Mouse (Mus musculus): ENCODE measurements at regions not wholly inside any gene's neighbourhood (a gene's known extent, or its start where the extent isn't known, plus 50 kb on each side); places are given as distances from the start of the nearest gene placed in this dataset.

GRCm38 (mm10) chr8:89849416-89850208, 498.5 kb downstream of the Tox3 start:
- Histone ChIP-seq H3K4me3 (ENCODE audit: extremely low read depth, insufficient read depth, insufficient read length) (no peak overlapping the region), H3K4me1 (ENCODE audit: control insufficient read depth, insufficient read depth, insufficient read length) (no peaks in the 10 kb centered on the region), H3K27me3 (ENCODE audit: control insufficient read depth, insufficient read depth, low read length) (no peaks in the 10 kb centered on the region), H3K27ac (ENCODE audit: insufficient read depth, low read length) (no peak overlapping the region), H3K36me3 (ENCODE audit: control insufficient read depth, insufficient read depth, low read length) (no peaks in the 10 kb centered on the region)
- no peak for DNase-seq (ENCODE audit: low read depth in 1 of 2, low spot score in 2 of 2)
- TF ChIP-seq CTCF (IDR thresholded peaks at IDR 0.05; ENCODE audit: extremely low read depth, insufficient read depth, insufficient read length, insufficient replicate concordance) (no peak), POLR2A (IDR thresholded peaks at IDR 0.05; ENCODE audit: low read depth, low read length) (no peak)
- 70% methylated on average over 7 of the region's 7 CpGs for WGBS

- Histone ChIP-seq H3K4me1 (ENCODE audit: control insufficient read depth, insufficient read depth, insufficient read length) (no peaks in the 10 kb centered on the region), H3K4me3 (ENCODE audit: extremely low read depth, insufficient read depth, insufficient read length) (no peak overlapping the region), H3K36me3 (ENCODE audit: control insufficient read depth, insufficient read depth, low read length) (no peaks in the 10 kb centered on the region), H3K27ac (ENCODE audit: insufficient read depth, low read length) (no peak overlapping the region), H3K27me3 (ENCODE audit: control insufficient read depth, insufficient read depth, low read length) (no peaks in the 10 kb centered on the region)
- no peak for TF ChIP-seq CTCF (IDR thresholded peaks at IDR 0.05; ENCODE audit: extremely low read depth, insufficient read depth, insufficient read length, insufficient replicate concordance)
- TF ChIP-seq POLR2A (IDR thresholded peaks at IDR 0.05; ENCODE audit: low read depth, low read length), result no peak
- DNase-seq (ENCODE audit: low read depth in 1 of 2, low spot score in 2 of 2), result no peak
- WGBS, result 84% methylated on average over 5 of the region's 5 CpGs
Measured at GRCm38 (mm10) chr8:89838494-89838893, 509.6 kb downstream of the Tox3 start.

GRCm38 (mm10) chr8:89833715-89834114, 514.4 kb downstream of the Tox3 start:
- WGBS, result 77% methylated on average over 4 of the region's 4 CpGs
- DNase-seq (ENCODE audit: low read depth in 1 of 2, low spot score in 2 of 2), result no peak
- H3K27me3 ChIP-seq (ENCODE audit: control insufficient read depth, insufficient read depth, low read length), result no peaks in the 10 kb centered on the region
- no peaks in the 10 kb centered on the region for H3K4me1 ChIP-seq (ENCODE audit: control insufficient read depth, insufficient read depth, insufficient read length)
- H3K4me3 ChIP-seq (ENCODE audit: extremely low read depth, insufficient read depth, insufficient read length), result no peak overlapping the region
- H3K36me3 ChIP-seq (ENCODE audit: control insufficient read depth, insufficient read depth, low read length), result no peaks in the 10 kb centered on the region
- TF ChIP-seq POLR2A (IDR thresholded peaks at IDR 0.05; ENCODE audit: low read depth, low read length), result no peak
- TF ChIP-seq CTCF (IDR thresholded peaks at IDR 0.05; ENCODE audit: extremely low read depth, insufficient read depth, insufficient read length, insufficient replicate concordance), result no peak
- no peak overlapping the region for H3K27ac ChIP-seq (ENCODE audit: insufficient read depth, low read length)

GRCm38 (mm10) chr8:89824586-89824985, 523.6 kb downstream of the Tox3 start:
- no peaks in the 10 kb centered on the region for H3K4me1 ChIP-seq (ENCODE audit: control insufficient read depth, insufficient read depth, insufficient read length)
- no peak overlapping the region for H3K4me3 ChIP-seq (ENCODE audit: extremely low read depth, insufficient read depth, insufficient read length)
- TF ChIP-seq POLR2A (IDR thresholded peaks at IDR 0.05; ENCODE audit: low read depth, low read length) (no peak), CTCF (IDR thresholded peaks at IDR 0.05; ENCODE audit: extremely low read depth, insufficient read depth, insufficient read length, insufficient replicate concordance) (no peak)
- no peaks in the 10 kb centered on the region for H3K36me3 ChIP-seq (ENCODE audit: control insufficient read depth, insufficient read depth, low read length)
- no peaks in the 10 kb centered on the region for H3K27me3 ChIP-seq (ENCODE audit: control insufficient read depth, insufficient read depth, low read length)
- WGBS, result 61% methylated on average over 3 of the region's 3 CpGs
- no peak for DNase-seq (ENCODE audit: low read depth in 1 of 2, low spot score in 2 of 2)
- no peak overlapping the region for H3K27ac ChIP-seq (ENCODE audit: insufficient read depth, low read length)

- H3K27ac ChIP-seq (ENCODE audit: insufficient read depth, low read length), result no peak overlapping the region
- no peak overlapping the region for H3K4me3 ChIP-seq (ENCODE audit: extremely low read depth, insufficient read depth, insufficient read length)
- no peak for DNase-seq (ENCODE audit: low read depth in 1 of 2, low spot score in 2 of 2)
- H3K4me1 ChIP-seq (ENCODE audit: control insufficient read depth, insufficient read depth, insufficient read length), result no peaks in the 10 kb centered on the region
- no peaks in the 10 kb centered on the region for H3K27me3 ChIP-seq (ENCODE audit: control insufficient read depth, insufficient read depth, low read length)
- TF ChIP-seq CTCF (IDR thresholded peaks at IDR 0.05; ENCODE audit: extremely low read depth, insufficient read depth, insufficient read length, insufficient replicate concordance) (no peak), POLR2A (IDR thresholded peaks at IDR 0.05; ENCODE audit: low read depth, low read length) (no peak)
- no peaks in the 10 kb centered on the region for H3K36me3 ChIP-seq (ENCODE audit: control insufficient read depth, insufficient read depth, low read length)
Measured at GRCm38 (mm10) chr8:89823631-89824030, 524.5 kb downstream of the Tox3 start.

GRCm38 (mm10) chr8:89812036-89812711, 536.0 kb downstream of the Tox3 start:
- H3K36me3 ChIP-seq (ENCODE audit: control insufficient read depth, insufficient read depth, low read length), result no peaks in the 10 kb centered on the region
- no peaks in the 10 kb centered on the region for H3K4me1 ChIP-seq (ENCODE audit: control insufficient read depth, insufficient read depth, insufficient read length)
- WGBS, result 83% methylated on average over 4 of the region's 4 CpGs
- no peaks in the 10 kb centered on the region for H3K27me3 ChIP-seq (ENCODE audit: control insufficient read depth, insufficient read depth, low read length)
- no peak overlapping the region for H3K4me3 ChIP-seq (ENCODE audit: extremely low read depth, insufficient read depth, insufficient read length)
- DNase-seq (ENCODE audit: low read depth in 1 of 2, low spot score in 2 of 2), result no peak
- no peak overlapping the region for H3K27ac ChIP-seq (ENCODE audit: insufficient read depth, low read length)
- no peak for TF ChIP-seq POLR2A (IDR thresholded peaks at IDR 0.05; ENCODE audit: low read depth, low read length)
- TF ChIP-seq CTCF (IDR thresholded peaks at IDR 0.05; ENCODE audit: extremely low read depth, insufficient read depth, insufficient read length, insufficient replicate concordance), result no peak

- no peaks in the 10 kb centered on the region for H3K36me3 ChIP-seq (ENCODE audit: control insufficient read depth, insufficient read depth, low read length)
- 82% methylated on average over 10 of the region's 10 CpGs for WGBS
- H3K27me3 ChIP-seq (ENCODE audit: control insufficient read depth, insufficient read depth, low read length), result no peaks in the 10 kb centered on the region
- no peak overlapping the region for H3K4me3 ChIP-seq (ENCODE audit: extremely low read depth, insufficient read depth, insufficient read length)
- no peak overlapping the region for H3K27ac ChIP-seq (ENCODE audit: insufficient read depth, low read length)
- H3K4me1 ChIP-seq (ENCODE audit: control insufficient read depth, insufficient read depth, insufficient read length), result no peaks in the 10 kb centered on the region
- DNase-seq (ENCODE audit: low read depth in 1 of 2, low spot score in 2 of 2), result no peak
- TF ChIP-seq POLR2A (IDR thresholded peaks at IDR 0.05; ENCODE audit: low read depth, low read length) (no peak), CTCF (IDR thresholded peaks at IDR 0.05; ENCODE audit: extremely low read depth, insufficient read depth, insufficient read length, insufficient replicate concordance) (no peak)
Measured at GRCm38 (mm10) chr8:89788296-89788695, 559.8 kb downstream of the Tox3 start.
